Mouse (Mus musculus) liver, embryonic 16.5 days (tissue): ENCODE data around the gene Myo5c. TPM values are rescaled to one million over a fixed set of nuclear protein-coding genes. Genes with fewer than 3 reads are reported as not detected.

Source experiments
- ATAC-seq: fragments of 200-750 bp; cut with Nextera tagmentation; 2 replicates; pipeline ENCODE4 v1.8.0; 2017; ENCODE audit warnings: low read depth, mild to moderate bottlenecking, moderate number of reproducible peaks, moderate library complexity
- H3K27ac ChIP-seq: fragments of 300-500 bp; sonication (generic); 2 replicates; pipeline ENCODE4 v1.5.1; 2014; ENCODE audit warnings: mild to moderate bottlenecking, low read length
- H3K27me3 ChIP-seq: fragments of 300-500 bp; sonication (generic); 2 replicates; pipeline ENCODE4 v1.6.1; 2014; ENCODE audit warnings: low read depth, low read length, mixed read lengths; ENCODE audit not compliant: control insufficient read depth, insufficient read depth
- H3K36me3 ChIP-seq: fragments of 300-500 bp; sonication (generic); 2 replicates; pipeline ENCODE4 v1.6.1; 2014; ENCODE audit warnings: mild to moderate bottlenecking; ENCODE audit not compliant: control insufficient read depth, insufficient read depth
- H3K4me1 ChIP-seq: fragments of 300-500 bp; sonication (generic); 2 replicates; pipeline ENCODE4 v1.6.1; 2014; ENCODE audit warnings: low read depth, low read length, mixed read lengths; ENCODE audit not compliant: control insufficient read depth
- H3K4me2 ChIP-seq: fragments of 300-500 bp; sonication (generic); 2 replicates; pipeline ENCODE4 v1.6.1; 2014; ENCODE audit warnings: low read depth, low read length, mixed read lengths
- H3K4me3 ChIP-seq: fragments of 300-500 bp; sonication (generic); 2 replicates; pipeline ENCODE4 v1.5.1; 2014; ENCODE audit warnings: low read depth, mild to moderate bottlenecking, low read length
- H3K9ac ChIP-seq: fragments of 300-500 bp; sonication (generic); 2 replicates; pipeline ENCODE4 v1.6.1; 2014; ENCODE audit warnings: low read depth, low read length
- H3K9me3 ChIP-seq: fragments of 300-500 bp; sonication (generic); replicated peaks from 2 replicates; pipeline ENCODE4 v1.6.1; 2016; ENCODE audit warnings: low read length; ENCODE audit not compliant: control insufficient read depth
- WGBS: fragments of 180-500 bp; shearing (Covaris S2); extraction: QIAGEN DNeasy Blood & Tissue Kit; methylation state at CpG from one replicate; pipeline ENCODE4 v1.1.7; 2014; ENCODE audit not compliant: insufficient replicate concordance; 5-methylcytosine and 5-hydroxymethylcytosine counted together
- polyA plus RNA-seq: library from polyadenylated mRNA; unstranded; fragments of >200 nt; fragmentation: Nextera tagmentation; extraction: Ambion mirVana; gene quantifications from 2 replicates; pipeline ENCODE4 v1.2.1, GENCODE M21; 2015

Myo5c gene
- polyA plus RNA-seq, 1 experiment from 2014 or later, result 1.1 TPM

- Histone ChIP-seq H3K4me3 (no peak overlapping the region), H3K9me3 (no peaks in the 10 kb centered on the region), H3K4me2 (no peak overlapping the region), H3K4me1 (no peaks in the 10 kb centered on the region), H3K36me3 (no peaks in the 10 kb centered on the region), H3K9ac (no peak overlapping the region), H3K27me3 (no peaks in the 10 kb centered on the region), H3K27ac (no peak overlapping the region)
- ATAC-seq, result no peak
- WGBS, result 52% methylated on average over 13 of the region's 13 CpGs
Measured at GRCm38 (mm10) chr9:75322099-75322885, 90.5 kb downstream of the Myo5c start.

- H3K36me3 ChIP-seq, result no peaks in the 10 kb centered on the region
- WGBS, result 81% methylated on average over 3 of the region's 3 CpGs
- no peaks in the 10 kb centered on the region for H3K4me1 ChIP-seq
- ATAC-seq, result no peak
- no peak overlapping the region for H3K9ac ChIP-seq
- no peaks in the 10 kb centered on the region for H3K9me3 ChIP-seq
- H3K27me3 ChIP-seq, result no peaks in the 10 kb centered on the region
- no peak overlapping the region for H3K4me2 ChIP-seq
- no peak overlapping the region for H3K4me3 ChIP-seq
- H3K27ac ChIP-seq, result no peak overlapping the region
Measured at GRCm38 (mm10) chr9:75328047-75328446, 96.2 kb downstream of the Myo5c start.

GRCm38 (mm10) chr9:75330821-75331220 lies 99.0 kb downstream of the Myo5c start:
- 74% methylated on average over 8 of the region's 8 CpGs for WGBS
- no peak overlapping the region for H3K4me2 ChIP-seq
- ATAC-seq, result no peak
- no peak overlapping the region for H3K27ac ChIP-seq
- no peak overlapping the region for H3K4me3 ChIP-seq
- no peaks in the 10 kb centered on the region for H3K9me3 ChIP-seq
- H3K4me1 ChIP-seq, result no peaks in the 10 kb centered on the region
- no peak overlapping the region for H3K9ac ChIP-seq
- H3K36me3 ChIP-seq, result no peaks in the 10 kb centered on the region
- H3K27me3 ChIP-seq, result no peaks in the 10 kb centered on the region

- no peak for ATAC-seq
- Histone ChIP-seq H3K9me3 (no peaks in the 10 kb centered on the region), H3K9ac (no peak overlapping the region), H3K27me3 (no peaks in the 10 kb centered on the region), H3K27ac (no peak overlapping the region), H3K4me1 (no peaks in the 10 kb centered on the region), H3K36me3 (no peaks in the 10 kb centered on the region), H3K4me2 (no peak overlapping the region), H3K4me3 (no peak overlapping the region)
- 51% methylated on average over 4 of the region's 4 CpGs for WGBS
Measured at GRCm38 (mm10) chr9:75334440-75334839, 102.6 kb downstream of the Myo5c start.

GRCm38 (mm10) chr9:75338016-75338415 lies 106.2 kb downstream of the Myo5c start:
- no peak overlapping the region for H3K27ac ChIP-seq
- ATAC-seq, result no peak
- no peaks in the 10 kb centered on the region for H3K4me1 ChIP-seq
- no peak overlapping the region for H3K4me2 ChIP-seq
- H3K27me3 ChIP-seq, result no peaks in the 10 kb centered on the region
- H3K36me3 ChIP-seq, result no peaks in the 10 kb centered on the region
- H3K9ac ChIP-seq, result no peak overlapping the region
- no peak overlapping the region for H3K4me3 ChIP-seq
- WGBS, result 69% methylated on average over 6 of the region's 6 CpGs
- H3K9me3 ChIP-seq, result no peaks in the 10 kb centered on the region

DNA sequence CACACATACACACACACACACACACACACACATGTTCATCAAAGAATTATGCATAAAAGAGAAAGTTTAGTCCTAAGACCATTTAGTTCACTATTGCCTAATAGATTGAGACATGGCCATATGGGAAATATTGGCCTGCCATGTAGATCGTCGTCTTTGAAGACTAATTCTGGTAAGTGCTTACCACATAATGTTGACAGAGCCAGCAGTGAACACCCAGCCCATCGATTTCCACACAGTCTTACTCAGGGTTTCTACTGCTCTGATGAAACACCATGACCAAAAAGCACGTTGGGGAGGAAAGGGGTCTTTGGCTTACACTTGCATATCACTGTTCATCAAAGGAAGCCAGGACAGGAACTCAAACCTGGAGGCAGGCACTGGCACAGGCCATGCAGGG lies 110.6 kb downstream of the Myo5c start:
- Histone ChIP-seq H3K9me3 (no peaks in the 10 kb centered on the region), H3K27ac (no peak overlapping the region), H3K27me3 (no peaks in the 10 kb centered on the region), H3K9ac (no peak overlapping the region), H3K36me3 (no peaks in the 10 kb centered on the region), H3K4me2 (no peak overlapping the region), H3K4me1 (no peaks in the 10 kb centered on the region), H3K4me3 (no peak overlapping the region)
- WGBS, result 43% methylated on average over 4 of the region's 4 CpGs
- 0 out of 2 replicates have a peak, but pooled peaks have one; percentile 41 for ATAC-seq

DNA sequence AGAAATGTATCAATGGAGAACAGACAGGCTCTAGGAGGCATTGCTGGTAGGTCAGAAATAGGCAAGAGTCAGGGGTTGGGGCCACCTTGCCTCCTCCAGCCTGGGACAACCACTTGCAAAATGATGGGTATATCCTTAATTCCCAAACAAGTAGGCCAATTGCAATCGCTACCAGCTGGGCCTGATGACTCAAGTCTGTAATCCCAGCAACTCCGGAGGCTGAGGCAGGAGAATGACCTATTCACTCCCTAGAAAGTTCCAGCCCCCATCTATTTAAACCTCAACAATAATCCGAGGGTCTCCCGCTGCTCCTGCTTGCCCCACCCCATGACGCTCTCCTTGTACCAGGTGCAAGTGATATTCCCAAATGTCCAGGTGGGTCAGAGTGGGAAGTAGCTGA lies 115.6 kb downstream of the Myo5c start, which contains the start of gene Bcl2l10:
Gene Bcl2l10, plus strand, starts transcription at position 301 of the 400 bp plus-strand sequence.
- Histone ChIP-seq H3K9ac (no peak within 1 kb of the TSS), H3K4me1 (no peaks in the 10 kb centered on the region), H3K27me3 (no peaks in the 10 kb centered on the region), H3K9me3 (no peaks in the 10 kb centered on the region), H3K4me2 (no peak within 1 kb of the TSS), H3K4me3 (no peak within 1 kb of the TSS), H3K36me3 (no peaks in the 10 kb centered on the region), H3K27ac (no peak within 1 kb of the TSS)
- no peak for ATAC-seq
- 75% methylated on average over 5 of the region's 5 CpGs for WGBS

GRCm38 (mm10) chr9:75348066-75348465 lies 116.2 kb downstream of the Myo5c start:
- Histone ChIP-seq H3K4me2 (no peak overlapping the region), H3K36me3 (no peaks in the 10 kb centered on the region), H3K27ac (no peak overlapping the region), H3K27me3 (no peaks in the 10 kb centered on the region), H3K9ac (no peak overlapping the region), H3K4me3 (no peak overlapping the region), H3K9me3 (no peaks in the 10 kb centered on the region), H3K4me1 (no peaks in the 10 kb centered on the region)
- WGBS, result 73% methylated on average over 16 of the region's 17 CpGs
- no peak for ATAC-seq

- Histone ChIP-seq H3K36me3 (no peaks in the 10 kb centered on the region), H3K27me3 (no peaks in the 10 kb centered on the region), H3K9ac (no peak overlapping the region), H3K4me2 (no peak overlapping the region), H3K4me3 (no peak overlapping the region), H3K9me3 (no peaks in the 10 kb centered on the region), H3K4me1 (no peaks in the 10 kb centered on the region), H3K27ac (no peak overlapping the region)
- no peak for ATAC-seq
- 60% methylated on average over 3 of the region's 3 CpGs for WGBS
Measured at GRCm38 (mm10) chr9:75348641-75349040, 116.8 kb downstream of the Myo5c start.
